Mouse (Mus musculus) layer of hippocampus, adult 8-10 months (tissue): ENCODE data around the gene Mtor. TPM values are rescaled to one million over a fixed set of nuclear protein-coding genes. Genes with fewer than 3 reads are reported as not detected.
A peak's percentile ranks its signal among the peaks of the same experiment; 100 is the strongest.

ENCODE experiments used
- DNase-seq, 2 experiments: peaks; one replicate each; pipeline ENCODE4 v3.0.0; 2022; ENCODE audit warnings: low spot score in 2 of 2
- total RNA-seq, 4 experiments: library from RNA; stranded (reverse); gene quantifications; 2 replicates each; pipeline ENCODE4 v1.2.4; 2022

Gene Mtor
- 10 to 100 TPM; 84.8 to 92.8 (median 86.8) TPM for total RNA-seq

GRCm38 (mm10) chr4:148448179-148448852 lies at the start of gene Mtor:
TSS of gene Mtor (plus strand) at chr4:148448611.
- peak; percentile 96 to 98 for DNase-seq

GRCm38 (mm10) chr4:148399437-148400094 lies 48.8 kb upstream of the Mtor start:
- DNase-seq: no peak

GRCm38 (mm10) chr4:148403402-148403801 lies 45.0 kb upstream of the Mtor start:
- DNase-seq: no peak

- DNase-seq: no peak
These were observed 43.7 kb upstream of the Mtor start for GRCm38 (mm10) chr4:148404748-148405147.

GRCm38 (mm10) chr4:148405255-148405788 lies 43.1 kb upstream of the Mtor start:
- no peak for DNase-seq

- DNase-seq: no peak
These were observed 40.0 kb upstream of the Mtor start for GRCm38 (mm10) chr4:148408256-148408975.

- no peak for DNase-seq
These were observed 32.8 kb upstream of the Mtor start for GRCm38 (mm10) chr4:148415575-148415974.

- DNase-seq: no peak
These were observed 31.3 kb upstream of the Mtor start for GRCm38 (mm10) chr4:148417074-148417526.

- no peak for DNase-seq
These were observed 30.9 kb upstream of the Mtor start for GRCm38 (mm10) chr4:148417559-148417958.

- no peak for DNase-seq
These were observed 21.2 kb upstream of the Mtor start for GRCm38 (mm10) chr4:148426950-148427850.

GRCm38 (mm10) chr4:148428544-148428943 lies 19.9 kb upstream of the Mtor start:
- DNase-seq: no peak

GRCm38 (mm10) chr4:148429121-148429520 lies 19.3 kb upstream of the Mtor start:
- DNase-seq: no peak

GRCm38 (mm10) chr4:148429686-148430085 lies 18.7 kb upstream of the Mtor start:
- peak in 1 of 2 experiments; percentile 71 for DNase-seq

- no peak for DNase-seq
These were observed 17.4 kb upstream of the Mtor start for GRCm38 (mm10) chr4:148430880-148431519.

GRCm38 (mm10) chr4:148432488-148432887 lies 15.9 kb upstream of the Mtor start:
- no peak for DNase-seq

- DNase-seq: no peak
These were observed 15.1 kb upstream of the Mtor start for GRCm38 (mm10) chr4:148433336-148433735.

- no peak for DNase-seq
These were observed 14.6 kb upstream of the Mtor start for GRCm38 (mm10) chr4:148433813-148434212.

- DNase-seq: no peak
These were observed 13.9 kb upstream of the Mtor start for GRCm38 (mm10) chr4:148434554-148434953.

- no peak for DNase-seq
These were observed 13.3 kb upstream of the Mtor start for GRCm38 (mm10) chr4:148435106-148435505.

- peak; percentile 74 to 75 for DNase-seq
These were observed 12.6 kb upstream of the Mtor start for GRCm38 (mm10) chr4:148435657-148436330.
